Mouse (Mus musculus) liver, adult 2 months (tissue): ENCODE measurements at regions not wholly inside any gene's neighbourhood (a gene's known extent, or its start where the extent isn't known, plus 50 kb on each side); places are given as distances from the start of the nearest gene placed in this dataset.

Experiments
- CTCF ChIP-seq: fragments of 200-500 bp; IDR thresholded peaks from 2 replicates; pipeline ENCODE4 v1.5.1; 2011; ENCODE audit warnings: low read depth, low read length, control low read depth
- POLR2A ChIP-seq: fragments of 200-500 bp; IDR thresholded peaks from 2 replicates; pipeline ENCODE4 v1.6.1; 2011; ENCODE audit warnings: low read length, control low read depth; ENCODE audit not compliant: insufficient read depth; ENCODE audit errors: extremely low read depth

- TF ChIP-seq CTCF = no peak
- TF ChIP-seq POLR2A = no peak
Measured at GRCm38 (mm10) chr16:92995132-92995992, 169.4 kb upstream of the Runx1 start.
